Mouse (Mus musculus) spleen, adult 2 months (tissue): ENCODE results near the gene Gm14569.

ENCODE experiments used
- CTCF ChIP-seq: fragments of 200-500 bp; IDR thresholded peaks from 2 replicates; pipeline ENCODE4 v1.5.1; 2011; ENCODE audit warnings: mild to moderate bottlenecking, inconsistent platforms; ENCODE audit not compliant: insufficient read depth, insufficient read length, insufficient replicate concordance; ENCODE audit errors: extremely low read depth
- POLR2A ChIP-seq: fragments of 200-500 bp; IDR thresholded peaks from 2 replicates; pipeline ENCODE4 v1.6.1; 2011; ENCODE audit warnings: low read depth, low read length, inconsistent platforms

GRCm38 (mm10) chrX:36389971-36390370 is 101.7 kb downstream of the Gm14569 start:
- no peak for TF ChIP-seq CTCF
- TF ChIP-seq POLR2A, result no peak
